ENCODE assay signal across 8 mouse cellular contexts in the genomic region with DNA sequence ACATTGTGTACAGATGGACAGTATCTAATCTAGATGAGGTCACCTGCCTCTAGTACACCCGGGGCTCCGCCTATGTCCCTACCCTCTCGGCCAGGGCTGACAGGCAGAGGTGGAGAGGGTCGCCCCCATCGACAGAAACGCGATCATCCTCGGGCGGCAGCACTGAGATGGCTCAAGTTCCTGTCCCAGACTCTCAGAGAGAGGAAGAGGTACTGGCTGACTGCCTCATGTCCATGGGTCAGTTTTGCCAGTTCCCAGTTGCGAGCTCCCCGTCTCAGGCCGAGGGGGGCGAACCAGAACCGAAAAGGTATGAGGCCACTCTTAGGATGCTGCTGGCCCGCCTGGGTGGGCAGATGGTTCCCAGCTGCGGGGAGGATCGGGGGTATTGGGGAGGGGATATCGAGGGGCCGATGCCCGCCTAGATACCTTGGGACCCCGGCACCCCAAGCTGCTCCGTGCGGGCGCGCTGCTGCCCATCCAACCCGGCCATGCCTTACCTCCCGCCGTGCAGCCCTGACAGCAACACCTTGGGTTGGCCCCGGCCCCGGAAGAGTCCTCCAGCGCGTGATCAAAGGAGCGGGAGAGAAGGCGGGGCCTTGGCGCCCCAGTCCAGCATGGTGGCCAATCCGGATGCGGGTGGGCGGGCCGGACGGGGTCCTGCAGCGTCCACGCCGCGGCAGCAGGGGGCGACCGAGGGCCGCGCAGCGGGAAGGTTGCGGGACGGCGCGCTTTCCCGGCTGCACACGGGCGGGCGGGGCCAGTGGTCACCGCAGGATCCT. TPM values are rescaled to one million over a fixed set of nuclear protein-coding genes. Genes with fewer than 3 reads are reported as not detected.
DNase-seq lines count a peak whose midpoint lies in the region; ATAC-seq and TF ChIP-seq lines count a peak whose summit lies in the region.

AI413582 (minus strand) TSS at position 594 of the 779 bp plus-strand sequence.

- POLR2A ChIA-PET in Patski (lab: Charles Lee): interaction anchor here (0.6 to 1.7 kb wide), 3 partner anchors 39 to 61 kb away, joined by 3 to 5 read pairs (median 3); no protein-coding TSS in a partner anchor

- in situ Hi-C loops in Patski (cut with MboI; ENCODE audit: low pct_unique_long_range_greater_than_20kb): loop anchor here (5.0 to 10.0 kb wide), 2 partner anchors 67 to 199 kb away; no protein-coding TSS in a partner anchor

- peak within 1 kb of the TSS; percentile 67 for H3K9ac ChIP-seq in hindbrain, embryonic 12.5 days

- WGBS in hindbrain, embryonic 12.5 days: 0% methylated on average over 57 of the region's 58 CpGs

- CTCF ChIA-PET in Patski (lab: Charles Lee): interaction anchor here (0.8 to 1.7 kb wide), 6 partner anchors 13 to 67 kb away, joined by 3 to 10 read pairs (median 3); no protein-coding TSS in a partner anchor

- no peak for TF ChIP-seq CTCF in Patski (IDR thresholded peaks at IDR 0.05)

- peak within 1 kb of the TSS; percentile 60 for H3K4me3 ChIP-seq in hindbrain, embryonic 12.5 days

- ATAC-seq in Patski: peak; percentile 82
- ATAC-seq in hindbrain, embryonic 12.5 days (ENCODE audit: low FRiP score): peak; percentile 95

- H3K27ac ChIP-seq in hindbrain, embryonic 12.5 days: peak within 1 kb of the TSS; percentile 62

- H3K27me3 ChIP-seq in Patski: no peaks in the 10 kb centered on the region
- no peaks in the 10 kb centered on the region for H3K27me3 ChIP-seq in hindbrain, embryonic 12.5 days

- peak within 1 kb of the TSS; percentile 90 for H3K4me2 ChIP-seq in hindbrain, embryonic 12.5 days (replicated peaks)

- H3K36me3 ChIP-seq in hindbrain, embryonic 12.5 days: peaks cover 12% of the 10 kb centered on the region; the same call in 1 of the 2 replicates

- H3K4me1 ChIP-seq in hindbrain, embryonic 12.5 days: peaks cover 25% of the 10 kb centered on the region

- no peak for DNase-seq in Patski (ENCODE audit: low read depth, low spot score)
- DNase-seq in cerebellum, postnatal 10 days: peak; percentile 99
- DNase-seq in frontal cortex, postnatal 14 days (ENCODE audit: low spot score in 2 of 2): peak; percentile 87 to 94
- DNase-seq in layer of hippocampus, postnatal 14 days (ENCODE audit: low spot score in 2 of 2): peak; percentile 97
- DNase-seq in lung, postnatal 10 days: peak; percentile 97
- DNase-seq in ovary, postnatal 14 days (ENCODE audit: low spot score): peak; percentile 98
- DNase-seq in thymus, postnatal 10 days (ENCODE audit: low spot score in 2 of 2): peak; percentile 93 to 97

- H3K9me3 ChIP-seq in hindbrain, embryonic 12.5 days (replicated peaks): no peaks in the 10 kb centered on the region

RNA-seq across cellular contexts. Expression of gene AI413582, which starts in this region (rescaled TPM):
- 30.7 TPM for polyA plus RNA-seq in Patski (2021)
- polyA plus RNA-seq in hindbrain, embryonic 12.5 days (2016; fragmentation: Nextera tagmentation; extraction: Ambion mirVana): 19.8 and 21.9 TPM in 2 replicates
- 10 to 100 TPM; 65.6 to 65.9 TPM for total RNA-seq in layer of hippocampus, postnatal 14 days (2021)
